Mouse (Mus musculus): Measurements from ENCODE around the gene Bbs4. TPM values are rescaled to one million over a fixed set of nuclear protein-coding genes. Genes with fewer than 3 reads are reported as not detected.
"Not testable (repeated sequence)": the region's sequence is repeated elsewhere in the genome, so short reads cannot be mapped to it uniquely, and the experiment has no call there.

Bbs4 gene
- total RNA-seq (2021), result 10 to 100 TPM; 41.1 to 42.3 TPM

DNA sequence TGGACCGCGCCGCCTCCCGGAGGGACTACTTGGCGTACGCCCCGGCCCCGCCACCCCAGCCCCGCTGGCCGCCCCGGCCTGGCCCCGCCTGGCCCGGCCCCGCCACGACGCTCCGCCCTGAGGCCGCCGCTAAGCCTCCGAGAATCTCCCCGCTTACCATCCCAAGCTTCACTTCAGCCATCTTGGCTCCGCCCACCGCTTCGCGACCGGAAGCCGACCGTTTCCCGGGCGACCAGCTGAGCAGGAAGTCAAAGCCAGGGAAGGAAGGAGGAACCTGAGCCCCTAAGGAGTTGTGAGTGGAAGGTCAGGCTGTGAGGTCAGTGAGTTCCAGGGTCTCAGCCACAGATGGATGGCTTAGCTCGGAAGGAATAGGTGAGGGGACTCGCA is at the start of gene Bbs4:
Gene Bbs4, minus strand, starts transcription at position 256 of the 387 bp plus-strand sequence.
- peak; percentile 86 to 88 for DNase-seq (ENCODE audit: low spot score in 2 of 2)
- intact Hi-C loops (cut with DNase I), result loop anchor here (1.0 to 10.0 kb wide), 3 partner anchors 62 to 212 kb away; partner anchors contain the start of genes Adpgk and Arih1

DNA sequence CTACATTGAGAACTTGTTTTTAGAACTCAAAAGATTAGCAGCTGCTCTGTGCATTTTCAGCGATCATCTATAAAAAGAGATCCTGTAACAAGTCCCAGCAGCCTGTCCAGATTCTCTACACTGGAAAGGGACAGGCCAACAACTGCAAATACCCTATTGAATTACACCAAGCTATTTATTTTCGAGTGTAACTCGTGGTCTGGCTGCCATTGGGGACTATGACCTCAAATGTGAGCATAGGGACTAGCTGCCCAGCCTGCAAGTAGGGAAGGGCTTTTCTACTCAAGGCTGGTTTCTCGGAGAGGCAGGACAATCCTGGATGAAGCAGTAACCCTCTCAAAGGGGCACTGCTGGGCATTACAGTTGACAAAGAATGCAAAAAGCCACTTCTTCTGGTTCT is 35.8 kb upstream of the Bbs4 start:
- intact Hi-C loops (cut with DNase I), result no loop called here
- DNase-seq (ENCODE audit: low spot score in 2 of 2), result no peak

DNA sequence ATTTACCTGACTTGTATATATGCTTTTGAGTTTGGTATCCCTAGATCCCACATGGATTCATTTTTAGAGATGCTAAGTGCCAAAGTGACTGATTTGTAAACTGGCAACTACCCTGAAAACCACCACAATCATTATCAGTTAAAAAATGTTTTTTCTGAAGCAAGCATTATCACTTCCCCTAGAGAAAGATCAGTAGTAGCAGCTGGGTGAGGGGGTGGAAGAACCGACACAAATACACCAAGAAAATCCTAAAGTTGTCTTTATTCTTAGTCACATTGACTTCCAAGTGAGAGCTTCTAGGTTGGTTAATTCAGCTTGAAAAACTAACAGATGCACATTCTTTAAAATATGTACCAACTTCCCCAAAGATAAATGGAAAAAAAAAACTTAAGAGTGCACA is 35.0 kb upstream of the Bbs4 start:
- DNase-seq (ENCODE audit: low spot score in 2 of 2), result peak; percentile 28 to 81
- intact Hi-C loops (cut with DNase I), result no loop called here

DNA sequence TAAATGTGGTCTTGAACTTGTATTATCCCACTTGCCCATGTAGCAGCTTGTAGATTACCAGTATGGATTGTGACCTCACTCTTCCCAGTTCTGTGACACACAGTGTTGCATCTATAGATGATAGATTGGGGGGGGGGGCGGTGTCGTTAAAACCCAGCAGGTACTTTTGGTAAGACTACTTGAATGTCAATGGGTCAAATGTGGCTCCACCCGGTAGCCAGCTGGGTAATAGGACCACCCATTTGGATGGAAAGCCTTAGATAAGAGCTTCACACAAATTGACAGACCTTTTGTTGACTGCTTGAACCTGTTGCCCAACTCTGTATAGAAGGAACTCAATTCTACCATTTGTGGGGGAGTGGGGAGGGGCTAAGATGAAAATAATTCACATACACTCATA is 34.2 kb upstream of the Bbs4 start:
- DNase-seq (ENCODE audit: low spot score in 2 of 2), result no peak
- intact Hi-C loops (cut with DNase I), result no loop called here

GRCm38 (mm10) chr9:59375626-59376025 is 22.3 kb upstream of the Bbs4 start:
- no peak for DNase-seq (ENCODE audit: low spot score in 2 of 2)
- intact Hi-C loops (cut with DNase I), result no loop called here

DNA sequence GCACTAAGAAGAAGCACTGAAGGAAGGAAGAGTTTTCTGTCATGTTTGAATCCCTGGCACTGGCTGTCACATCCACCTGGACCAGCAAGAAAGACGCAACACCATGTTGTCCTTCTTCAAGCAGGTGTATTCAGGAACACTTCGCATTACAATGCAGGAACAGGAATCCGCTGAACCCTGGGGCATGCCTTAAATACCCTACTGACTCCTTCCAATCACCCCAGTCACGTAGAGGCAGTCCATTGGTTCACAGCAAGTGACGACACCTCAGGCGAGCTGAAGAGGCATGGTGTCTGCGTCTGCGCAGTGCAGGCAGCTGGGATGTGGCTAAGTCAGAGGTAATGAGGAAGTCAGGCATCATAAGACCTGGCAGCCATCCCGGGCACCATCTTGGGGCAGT is 16.3 kb upstream of the Bbs4 start:
- no peak for DNase-seq (ENCODE audit: low spot score in 2 of 2)
- intact Hi-C loops (cut with DNase I), result no loop called here

GRCm38 (mm10) chr9:59369220-59369619 is 15.9 kb upstream of the Bbs4 start:
- no peak for DNase-seq (ENCODE audit: low spot score in 2 of 2)
- intact Hi-C loops (cut with DNase I), result no loop called here

DNA sequence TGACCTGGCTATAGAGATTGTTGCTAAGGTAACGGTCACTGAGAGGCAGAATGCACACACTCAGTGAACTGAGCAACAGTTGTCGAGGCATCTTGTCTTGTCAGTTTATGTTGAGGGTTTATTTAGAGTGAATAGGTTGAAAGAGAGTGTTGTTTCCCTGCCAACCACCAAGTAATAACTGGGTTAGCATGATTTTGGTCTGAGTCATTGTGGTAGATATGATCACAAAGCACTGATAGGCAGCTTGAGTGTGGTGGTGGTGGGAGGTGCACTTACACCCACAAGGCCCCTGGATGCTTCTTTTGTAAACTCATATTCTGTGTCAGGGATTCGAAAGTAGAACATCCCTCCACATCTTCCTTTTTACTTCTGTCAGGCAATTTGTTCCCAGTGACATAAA is 7.2 kb upstream of the Bbs4 start:
- intact Hi-C loops (cut with DNase I); DNase-seq (ENCODE audit: low spot score in 2 of 2): not testable (repeated sequence)

DNA sequence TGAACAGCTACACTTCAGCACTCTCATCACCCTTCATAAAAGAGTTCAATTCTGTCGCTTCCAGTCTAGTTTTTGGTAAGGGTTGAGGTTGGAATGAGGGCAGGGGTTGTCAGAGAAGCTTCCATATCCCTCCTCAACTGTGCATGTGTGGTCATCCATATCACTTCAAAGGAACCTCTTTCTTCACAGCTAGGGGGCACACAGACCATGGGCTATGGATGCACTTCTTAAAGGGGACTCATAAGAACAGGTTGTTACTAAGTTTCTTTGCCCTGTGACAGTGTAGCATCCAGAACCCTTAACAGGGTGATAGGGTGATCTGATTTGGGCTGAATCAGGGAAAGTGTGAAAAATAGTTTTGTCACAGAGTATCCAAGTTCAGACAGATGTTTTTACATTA is 4.7 kb upstream of the Bbs4 start:
- DNase-seq (ENCODE audit: low spot score in 2 of 2), result not testable (repeated sequence)
- intact Hi-C loops (cut with DNase I), result loop anchor here (10.0 kb wide), 2 partner anchors 127 to 207 kb away; partner anchors contain the start of gene Arih1

- peak; percentile 3 to 11 for DNase-seq (ENCODE audit: low spot score in 2 of 2)
- intact Hi-C loops (cut with DNase I), result loop anchor here (1.0 to 10.0 kb wide), 3 partner anchors 61 to 212 kb away; partner anchors contain the start of genes Adpgk and Arih1
Observed at GRCm38 (mm10) chr9:59352586-59353252, 589 bp downstream of the Bbs4 start.

- no peak for DNase-seq (ENCODE audit: low spot score in 2 of 2)
- intact Hi-C loops (cut with DNase I), result loop anchor here (10.0 kb wide), 1 partner anchor 49 kb away; no protein-coding TSS in a partner anchor
Observed at GRCm38 (mm10) chr9:59346176-59346575, 7.1 kb downstream of the Bbs4 start.

GRCm38 (mm10) chr9:59340002-59340401 is 13.3 kb downstream of the Bbs4 start:
- intact Hi-C loops (cut with DNase I), result loop anchor here (10.0 kb wide), 1 partner anchor 55 kb away; no protein-coding TSS in a partner anchor
- no peak for DNase-seq (ENCODE audit: low spot score in 2 of 2)

DNA sequence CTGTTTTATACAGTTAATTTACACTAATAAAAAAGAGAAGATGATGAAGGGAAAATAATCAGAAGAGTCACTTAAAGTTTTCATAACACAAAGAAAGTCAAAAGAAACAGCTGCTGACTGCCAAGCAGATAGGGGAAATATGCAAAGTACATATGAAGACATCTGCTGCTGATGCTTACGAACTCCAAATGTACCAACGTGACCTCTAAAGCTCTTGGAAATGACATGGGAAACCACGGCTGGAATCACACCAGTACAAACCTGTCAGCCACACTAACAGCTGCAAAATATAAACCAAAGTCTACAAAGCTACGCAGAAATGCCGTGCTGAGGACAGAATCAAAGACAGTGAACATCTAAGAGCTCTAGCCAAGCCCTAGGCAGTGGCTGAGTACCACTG is 14.2 kb downstream of the Bbs4 start:
- DNase-seq (ENCODE audit: low spot score in 2 of 2), result no peak
- intact Hi-C loops (cut with DNase I), result no loop called here

DNA sequence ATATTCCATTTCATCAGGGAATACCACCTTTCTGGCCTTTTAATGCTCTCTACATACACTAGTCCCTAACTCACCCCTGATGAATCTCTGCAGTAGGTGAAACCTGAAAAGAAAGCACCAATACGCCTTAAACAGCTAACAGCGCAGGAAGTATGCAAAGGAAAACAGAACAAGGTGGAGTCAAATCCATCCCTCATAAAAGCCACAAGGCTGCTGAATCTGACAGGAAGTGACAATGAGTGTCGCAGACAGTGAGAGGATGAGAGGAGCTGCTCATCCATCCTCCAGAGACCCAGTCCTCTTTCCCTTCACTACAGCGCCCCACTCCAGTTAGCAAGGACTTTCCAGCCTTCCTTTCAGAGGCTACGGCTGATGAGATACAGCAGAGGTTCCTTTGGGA is 14.9 kb downstream of the Bbs4 start:
- intact Hi-C loops (cut with DNase I), result no loop called here
- DNase-seq (ENCODE audit: low spot score in 2 of 2), result no peak

GRCm38 (mm10) chr9:59337889-59338288 is 15.4 kb downstream of the Bbs4 start:
- peak in 1 of 2 experiments; percentile 11 for DNase-seq (ENCODE audit: low spot score in 2 of 2)
- intact Hi-C loops (cut with DNase I), result no loop called here

DNA sequence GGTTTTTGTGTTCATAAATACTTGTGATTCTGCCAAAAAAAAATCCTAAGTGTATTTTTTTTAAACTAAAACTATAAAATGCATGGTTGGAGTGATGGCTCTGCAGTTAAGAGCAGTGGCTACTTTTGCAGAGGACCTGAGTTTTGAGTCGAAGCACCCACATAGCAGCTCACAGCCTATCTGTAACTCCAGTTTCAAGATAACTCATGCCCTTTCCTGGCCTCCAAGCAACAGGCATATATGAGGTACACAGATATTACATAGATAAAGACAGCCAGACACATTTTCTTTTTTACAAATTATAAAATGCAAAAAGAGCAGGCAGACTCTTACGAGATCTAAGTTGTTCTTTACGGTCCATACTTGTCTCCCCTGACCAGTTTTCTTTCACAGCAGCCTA is 16.8 kb downstream of the Bbs4 start:
- no peak for DNase-seq (ENCODE audit: low spot score in 2 of 2)
- intact Hi-C loops (cut with DNase I), result no loop called here

GRCm38 (mm10) chr9:59330055-59330454 is 23.3 kb downstream of the Bbs4 start:
- intact Hi-C loops (cut with DNase I), result no loop called here
- DNase-seq (ENCODE audit: low spot score in 2 of 2), result no peak

DNA sequence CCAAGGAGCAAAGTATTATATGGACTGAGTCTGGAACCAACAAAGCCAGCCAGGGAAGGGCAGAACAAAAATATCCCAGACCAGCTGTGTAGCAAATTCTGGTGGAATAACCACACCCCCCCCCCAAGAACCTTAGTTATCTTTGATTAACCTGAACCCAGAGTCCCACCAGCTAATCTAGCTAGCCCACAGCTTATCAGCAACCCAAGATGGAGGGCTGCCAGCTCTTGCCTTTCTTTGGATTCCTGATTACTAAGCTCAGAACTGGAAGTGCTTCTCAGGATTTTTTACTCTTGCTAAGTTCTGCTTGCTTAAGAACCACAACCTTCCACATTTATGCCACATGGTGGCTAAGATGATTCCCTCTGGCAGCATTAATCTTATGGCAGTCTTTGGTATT is 29.0 kb downstream of the Bbs4 start:
- intact Hi-C loops (cut with DNase I), result no loop called here
- no peak for DNase-seq (ENCODE audit: low spot score in 2 of 2)

DNA sequence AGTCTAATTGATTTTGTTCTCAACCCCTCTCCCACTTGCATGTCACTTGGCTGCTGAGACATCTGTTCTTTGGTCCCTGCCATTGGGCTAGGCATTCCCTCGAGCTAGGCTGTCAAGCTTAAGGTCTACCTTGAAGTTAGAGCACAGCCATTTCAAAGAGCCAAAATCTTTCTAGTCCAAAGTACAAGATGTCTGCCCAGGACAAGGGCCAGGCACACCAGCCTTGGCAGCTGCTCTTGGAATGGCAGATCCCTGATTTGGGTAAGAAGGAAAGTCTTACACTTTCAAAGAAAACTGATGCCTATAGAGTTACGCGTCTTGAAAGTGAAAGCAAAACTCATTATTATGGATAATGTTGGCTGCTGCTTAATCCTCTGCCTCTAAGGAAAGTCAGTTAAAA is 37.1 kb downstream of the Bbs4 start:
- intact Hi-C loops (cut with DNase I), result no loop called here
- DNase-seq (ENCODE audit: low spot score in 2 of 2), result no peak

DNA sequence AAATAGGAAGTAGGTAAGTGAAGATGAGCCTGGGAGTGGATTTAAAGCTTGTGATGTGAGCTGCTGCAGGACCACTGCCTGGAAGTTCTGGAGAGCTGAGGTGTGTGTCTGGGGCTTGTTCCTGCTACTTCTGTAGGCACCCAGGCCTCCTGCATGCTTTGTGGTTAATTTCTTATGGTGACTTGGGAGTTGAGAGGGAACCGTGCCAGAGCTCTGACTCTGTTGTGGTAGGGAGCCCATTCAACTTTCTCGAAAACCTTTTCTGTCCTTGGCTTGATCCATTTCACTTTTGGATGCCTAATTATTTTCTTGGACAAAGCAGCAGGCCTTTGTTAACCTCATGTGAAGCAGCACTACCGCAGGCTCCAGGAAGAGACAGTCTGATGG is 42.0 kb downstream of the Bbs4 start:
- intact Hi-C loops (cut with DNase I), result no loop called here
- DNase-seq (ENCODE audit: low spot score in 2 of 2), result no peak

DNA sequence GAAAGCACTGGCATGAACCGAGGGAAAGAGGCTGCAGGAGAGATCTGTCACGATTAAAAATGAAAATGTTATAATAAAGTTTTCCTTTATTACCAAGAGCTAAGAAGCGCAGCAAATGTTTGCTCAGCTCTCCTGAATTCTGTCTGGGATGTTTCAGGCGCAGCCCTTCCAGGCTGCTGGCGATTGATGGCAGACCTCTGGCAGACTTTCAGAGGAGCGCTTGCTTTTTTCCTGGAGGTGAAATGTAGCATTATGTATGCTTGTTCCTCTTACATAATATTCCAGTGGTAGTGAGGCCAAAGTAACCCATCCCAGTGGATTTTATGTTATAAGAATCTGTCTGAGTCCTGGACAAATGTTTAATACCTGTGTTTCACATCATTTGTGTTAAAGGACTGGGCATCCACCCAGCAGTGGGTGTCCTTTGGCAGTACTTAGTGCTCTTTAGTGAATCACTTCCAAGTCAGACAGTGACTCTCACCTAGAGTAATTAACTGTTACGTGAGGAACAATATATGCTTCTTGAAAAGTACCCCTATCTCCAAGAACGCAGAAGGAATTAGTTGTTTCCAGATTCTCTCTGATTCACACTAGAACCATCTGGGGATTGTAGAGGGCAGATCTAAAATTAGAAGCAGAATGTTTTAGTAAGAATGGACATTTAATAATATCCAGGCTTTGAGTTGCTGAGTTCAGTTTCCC is 42.6 kb downstream of the Bbs4 start:
- DNase-seq (ENCODE audit: low spot score in 2 of 2), result no peak

More for the DNA sequence above, 42.6 kb downstream of the Bbs4 start:
- intact Hi-C loops (cut with DNase I), result no loop called here

Measured in left cerebral cortex, postnatal 25 days (tissue).